Mouse (Mus musculus) C2C12 (cell line): ENCODE results near the gene Mrps18c. TPM values are rescaled to one million over a fixed set of nuclear protein-coding genes. Genes with fewer than 3 reads are reported as not detected.

Experiments used
- H3K27me3 ChIP-seq: one replicate; pipeline ENCODE4 v1.6.1; 2011; ENCODE audit not compliant: control insufficient read depth, insufficient read depth, insufficient read length
- H3K36me3 ChIP-seq: one replicate; pipeline ENCODE4 v1.6.1; 2011; ENCODE audit not compliant: control insufficient read depth, insufficient read depth
- H3K4me3 ChIP-seq: one replicate; pipeline ENCODE4 v1.5.1; 2011; ENCODE audit warnings: mild to moderate bottlenecking, control low read depth; ENCODE audit not compliant: poor library complexity, insufficient read depth, severe bottlenecking
- H3K79me2 ChIP-seq: one replicate; pipeline ENCODE4 v1.6.1; 2011; ENCODE audit not compliant: control insufficient read depth, insufficient read depth
- H3K79me3 ChIP-seq: one replicate; pipeline ENCODE4 v1.6.1; 2011; ENCODE audit warnings: low read depth, control low read depth
- H3ac ChIP-seq: one replicate; pipeline ENCODE3; 2011; ENCODE audit warnings: low read depth; ENCODE audit not compliant: control insufficient read depth, insufficient read length
- CEBPB ChIP-seq: IDR thresholded peaks from one replicate; pipeline ENCODE4 v1.6.1; 2011; ENCODE audit warnings: low read depth, mild to moderate bottlenecking, control low read depth, moderate library complexity
- CTCF ChIP-seq: IDR thresholded peaks from one replicate; pipeline ENCODE4 v1.5.1; 2011; ENCODE audit not compliant: control insufficient read depth, insufficient read depth, insufficient read length
- FOSL1 ChIP-seq: IDR thresholded peaks from one replicate; pipeline ENCODE4 v1.8.0; 2011; ENCODE audit warnings: mild to moderate bottlenecking, low read length; ENCODE audit not compliant: poor library complexity, insufficient read depth, severe bottlenecking
- MAX ChIP-seq: IDR thresholded peaks from one replicate; pipeline ENCODE4 v1.6.1; 2011; ENCODE audit warnings: mild to moderate bottlenecking, control low read depth
- MYOD1 ChIP-seq: IDR thresholded peaks from one replicate; pipeline ENCODE4 v1.6.1; 2011; ENCODE audit warnings: low read depth; ENCODE audit not compliant: control insufficient read depth, insufficient read length
- MYOG ChIP-seq: IDR thresholded peaks from one replicate; pipeline ENCODE4 v1.6.1; 2011; ENCODE audit not compliant: control insufficient read depth, insufficient read length; ENCODE audit errors: extremely low read depth
- USF1 ChIP-seq: IDR thresholded peaks from one replicate; pipeline ENCODE4 v1.6.1; 2011; ENCODE audit warnings: low read depth, mild to moderate bottlenecking, control low read depth, moderate library complexity
- polyA plus RNA-seq: library from polyadenylated mRNA; unstranded; fragments of >200 nt; fragmentation: generic; extraction: Trizol; gene quantifications from one replicate; pipeline ENCODE4 v1.2.1, GENCODE M21; 2012; ENCODE audit warnings: missing spikeins

Gene Mrps18c
- polyA plus RNA-seq, 1 experiment = 80.6 TPM

DNA sequence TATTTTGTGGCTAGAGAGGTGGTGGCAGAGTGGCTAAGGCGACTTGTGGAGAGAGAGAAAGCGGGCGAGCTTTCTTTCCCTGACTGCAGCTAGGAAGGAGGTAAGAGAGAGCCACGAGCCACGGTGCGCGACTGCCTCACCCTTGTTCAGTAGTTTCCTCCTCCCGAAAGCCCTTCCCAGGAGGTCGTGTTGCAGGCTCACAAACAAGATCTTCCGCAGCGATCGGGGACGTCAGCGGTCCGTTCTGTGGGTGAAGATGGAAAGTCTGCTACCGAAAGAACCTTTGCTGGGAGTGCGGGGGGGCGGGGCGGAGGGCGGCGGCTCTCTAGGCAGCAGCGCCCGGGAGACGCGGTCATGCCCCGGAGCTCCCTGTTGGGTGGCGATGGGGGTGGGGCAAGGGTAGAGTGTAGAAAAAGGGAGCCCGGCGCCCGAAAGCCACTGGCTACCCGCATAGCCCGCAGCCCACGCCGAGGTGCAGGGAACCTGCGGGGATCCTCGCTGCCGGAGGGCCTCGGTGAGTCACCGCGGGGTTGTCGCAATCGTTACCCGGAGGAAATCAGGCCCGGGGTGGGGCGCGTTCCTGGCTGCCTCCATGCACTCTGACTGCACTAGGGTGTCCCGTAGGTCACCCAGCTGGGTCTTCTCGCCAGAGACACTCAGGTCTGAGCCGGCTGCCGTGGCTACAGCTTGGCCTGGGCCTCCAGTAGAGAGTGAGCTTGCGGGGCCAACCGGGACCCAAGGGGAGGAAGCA is 47.6 kb downstream of the Mrps18c start:
- peak overlapping the region; percentile 74 for H3ac ChIP-seq
- no peaks in the 10 kb centered on the region for H3K79me2 ChIP-seq
- H3K36me3 ChIP-seq = no peaks in the 10 kb centered on the region
- no peaks in the 10 kb centered on the region for H3K79me3 ChIP-seq
- H3K4me3 ChIP-seq = peak overlapping the region; percentile 42
- no peaks in the 10 kb centered on the region for H3K27me3 ChIP-seq
- no peak for TF ChIP-seq MYOD1
- TF ChIP-seq CTCF = no peak
- peak; percentile 18 for TF ChIP-seq MAX
- TF ChIP-seq CEBPB = peak; percentile 87

DNA sequence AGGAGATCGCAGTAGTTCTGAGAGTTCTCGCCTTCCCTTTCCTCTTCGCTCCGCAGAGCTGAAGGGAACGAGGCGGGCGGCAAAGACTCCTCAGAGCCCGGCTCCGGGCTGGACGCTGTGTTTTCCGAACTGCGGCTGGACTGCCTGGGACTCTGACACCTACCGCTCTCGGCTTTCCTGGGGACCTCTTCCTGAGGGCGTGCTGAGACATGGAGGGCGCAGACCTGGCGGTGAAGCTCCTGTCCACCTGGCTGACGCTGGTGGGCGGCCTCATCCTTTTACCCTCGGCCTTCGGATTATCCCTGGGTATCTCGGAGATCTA is 48.1 kb downstream of the Mrps18c start:
- H3K27me3 ChIP-seq = no peaks in the 10 kb centered on the region
- H3K79me3 ChIP-seq = no peaks in the 10 kb centered on the region
- no peaks in the 10 kb centered on the region for H3K79me2 ChIP-seq
- H3K36me3 ChIP-seq = no peaks in the 10 kb centered on the region
- H3K4me3 ChIP-seq = peak overlapping the region; percentile 42
- TF ChIP-seq FOSL1 (no peak), USF1 (no peak), MYOD1 (no peak), CEBPB (no peak), MAX (no peak), MYOG (no peak), CTCF (no peak)
- H3ac ChIP-seq = peak overlapping the region; percentile 74

DNA sequence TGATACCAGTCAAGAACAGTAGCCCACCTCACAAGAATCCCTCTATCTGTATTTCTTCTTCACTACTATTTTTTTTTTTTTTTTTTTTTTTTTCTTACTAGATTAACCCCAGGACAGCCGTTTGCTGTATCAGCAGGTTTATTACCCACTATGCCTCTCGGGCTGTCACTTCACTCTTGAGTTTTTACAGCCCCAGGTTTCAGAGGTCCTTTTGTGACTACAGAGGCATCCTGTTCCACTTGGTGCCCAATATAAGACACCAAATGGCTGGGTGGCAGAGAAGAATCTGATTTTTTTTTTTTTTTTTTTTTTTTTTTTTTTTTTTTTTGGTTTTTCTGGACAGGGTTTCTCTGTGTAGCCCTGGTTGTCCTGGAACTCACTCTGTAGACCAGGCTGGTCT is 48.7 kb downstream of the Mrps18c start:
- no peaks in the 10 kb centered on the region for H3K79me2 ChIP-seq
- H3K36me3 ChIP-seq = no peaks in the 10 kb centered on the region
- no peaks in the 10 kb centered on the region for H3K79me3 ChIP-seq
- peak overlapping the region; percentile 42 for H3K4me3 ChIP-seq
- H3ac ChIP-seq = no peak overlapping the region
- no peak for TF ChIP-seq CTCF
- H3K27me3 ChIP-seq = no peaks in the 10 kb centered on the region

DNA sequence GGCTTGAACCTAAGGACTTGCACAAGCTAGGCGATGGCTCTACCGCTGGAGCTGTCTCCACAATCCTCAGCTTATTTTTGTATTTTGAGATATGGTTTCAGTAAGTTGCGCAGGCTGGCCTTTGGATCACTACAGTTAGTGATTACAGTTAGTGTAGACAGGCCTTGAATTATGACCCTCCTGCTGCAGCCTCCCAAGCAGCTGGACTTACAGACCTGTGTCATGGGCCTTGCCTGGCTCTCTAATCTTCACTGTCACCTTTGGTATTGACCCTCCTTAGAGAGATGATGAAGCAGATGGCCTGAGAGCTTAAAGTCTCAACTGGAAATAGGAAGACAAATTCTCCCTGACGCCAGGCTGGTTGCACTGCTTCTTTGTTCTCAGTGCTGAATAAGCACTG is 55.5 kb downstream of the Mrps18c start:
- Histone ChIP-seq H3K79me2 (no peaks in the 10 kb centered on the region), H3K79me3 (no peaks in the 10 kb centered on the region), H3ac (no peak overlapping the region), H3K36me3 (no peaks in the 10 kb centered on the region), H3K4me3 (no peak overlapping the region), H3K27me3 (no peaks in the 10 kb centered on the region)
- TF ChIP-seq MAX = no peak
- TF ChIP-seq MYOD1 = no peak
- no peak for TF ChIP-seq MYOG
- no peak for TF ChIP-seq CTCF
- no peak for TF ChIP-seq FOSL1
- TF ChIP-seq USF1 = no peak

Other genes with a start within 250 kb of the Mrps18c start
- gene Plac8, start 226.4 kb upstream of the Mrps18c start, polyA plus RNA-seq = 35.8 TPM
- 25.0 TPM for gene Coq2, start 123.5 kb upstream of the Mrps18c start, polyA plus RNA-seq
- 0.44 TPM for gene Hpse, start 78.9 kb upstream of the Mrps18c start, polyA plus RNA-seq
- 10.6 TPM for gene Helq, start within 50 bp of the Mrps18c start, polyA plus RNA-seq
- gene Abraxas1, start 22.3 kb downstream of the Mrps18c start, polyA plus RNA-seq = 5.7 TPM
- 1.1 TPM for gene Gpat3, start 47.1 kb downstream of the Mrps18c start, polyA plus RNA-seq